Mouse (Mus musculus): Measurements from ENCODE around the gene Mymk.

Gene Mymk

DNA sequence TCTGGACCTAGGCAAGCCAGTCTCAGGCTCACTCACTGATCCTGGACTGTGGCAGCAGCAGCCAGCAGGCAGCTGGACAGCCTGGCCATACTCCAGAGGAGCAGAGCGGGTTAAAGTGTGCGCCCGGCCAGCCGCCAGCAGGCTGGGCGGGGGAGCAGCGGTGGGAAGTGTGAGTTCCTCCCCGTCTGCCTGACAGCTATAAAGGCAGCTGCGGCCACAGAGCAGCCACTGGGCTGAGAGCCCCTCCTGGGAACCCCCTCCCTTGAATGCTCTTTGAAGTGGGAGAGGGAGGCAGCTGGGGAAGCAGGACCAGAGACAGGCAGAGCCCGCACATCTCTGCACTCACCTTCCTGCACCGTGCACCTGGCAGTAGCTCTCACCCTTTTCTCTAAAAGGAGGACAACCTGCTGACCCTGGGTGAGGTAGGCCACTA is 7.2 kb upstream of the Mymk start, which contains the start of gene Adamtsl2:
Gene Adamtsl2 (plus strand): TSS at position 228 of the 433 bp plus-strand sequence.
- DNase-seq (ENCODE audit: low spot score): no peak

- no peak for DNase-seq (ENCODE audit: low spot score)
These were observed 6.3 kb upstream of the Mymk start for GRCm38 (mm10) chr2:27078312-27078711.

GRCm38 (mm10) chr2:27077655-27078244 is 5.8 kb upstream of the Mymk start:
- DNase-seq (ENCODE audit: low spot score): no peak

DNA sequence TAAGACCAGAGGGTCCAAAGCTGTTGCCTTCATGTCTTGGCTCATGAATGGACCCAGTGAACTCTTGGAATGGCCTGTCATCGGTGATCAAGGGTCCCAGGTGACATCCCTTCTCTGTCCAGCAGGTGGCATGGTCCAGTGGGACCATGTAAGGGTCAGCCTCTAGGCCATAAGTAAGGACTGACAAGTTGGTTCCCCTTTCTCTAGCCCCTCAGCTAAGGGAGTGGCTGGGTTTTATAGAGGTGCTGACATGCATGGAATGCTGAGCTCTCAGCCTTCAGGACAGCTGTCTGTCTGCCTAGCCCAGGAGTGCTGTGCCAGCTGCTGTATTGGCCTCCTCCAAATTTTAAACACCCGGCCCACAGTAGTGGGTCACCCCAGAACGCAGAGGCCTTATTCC is 3.5 kb upstream of the Mymk start:
- DNase-seq (ENCODE audit: low spot score): no peak

GRCm38 (mm10) chr2:27074804-27075203 is 2.8 kb upstream of the Mymk start:
- no peak for DNase-seq (ENCODE audit: low spot score)

DNA sequence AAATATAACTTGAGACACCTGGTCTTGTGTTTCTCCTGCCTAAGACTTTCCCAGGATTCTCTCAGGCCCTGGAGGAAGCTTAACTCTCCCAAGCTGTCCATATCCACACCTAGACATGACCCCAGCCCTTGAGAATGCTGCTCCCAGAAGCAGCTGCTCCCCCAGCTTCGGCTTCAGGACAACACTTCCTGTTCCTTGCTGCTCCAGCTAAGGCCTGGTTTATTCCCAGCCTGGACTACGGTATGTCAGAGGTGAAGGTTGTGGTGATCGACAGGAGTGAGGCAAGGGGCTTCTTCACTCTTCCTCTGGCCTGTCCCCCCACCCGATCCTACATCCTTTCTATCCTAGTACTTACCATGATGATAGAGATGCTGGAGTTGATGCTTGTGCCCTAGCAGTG is 1.4 kb upstream of the Mymk start:
- DNase-seq (ENCODE audit: low spot score): no peak

DNA sequence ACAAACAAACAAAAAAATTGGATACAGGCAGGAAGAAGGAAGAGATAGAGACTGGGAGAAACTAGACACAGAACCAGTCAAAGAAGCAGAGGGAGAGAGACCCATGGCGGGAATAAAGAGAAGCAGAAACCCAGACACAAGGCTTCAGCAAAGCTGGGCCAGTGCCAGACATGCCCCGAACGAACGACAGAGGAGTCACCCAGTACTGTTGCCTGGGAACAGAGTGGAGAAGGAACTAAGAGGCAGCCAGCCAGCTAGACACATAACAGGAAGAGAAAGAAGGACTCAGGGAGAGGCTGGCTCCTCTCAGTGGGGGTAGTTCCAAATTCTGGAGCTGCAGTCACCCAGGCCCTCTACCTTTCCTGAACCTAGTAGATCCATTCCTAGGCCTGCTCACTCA is 842 bp downstream of the Mymk start:
- DNase-seq (ENCODE audit: low spot score): peak; percentile 70

- no peak for DNase-seq (ENCODE audit: low spot score)
These were observed 1.6 kb downstream of the Mymk start for GRCm38 (mm10) chr2:27070247-27070813.

DNA sequence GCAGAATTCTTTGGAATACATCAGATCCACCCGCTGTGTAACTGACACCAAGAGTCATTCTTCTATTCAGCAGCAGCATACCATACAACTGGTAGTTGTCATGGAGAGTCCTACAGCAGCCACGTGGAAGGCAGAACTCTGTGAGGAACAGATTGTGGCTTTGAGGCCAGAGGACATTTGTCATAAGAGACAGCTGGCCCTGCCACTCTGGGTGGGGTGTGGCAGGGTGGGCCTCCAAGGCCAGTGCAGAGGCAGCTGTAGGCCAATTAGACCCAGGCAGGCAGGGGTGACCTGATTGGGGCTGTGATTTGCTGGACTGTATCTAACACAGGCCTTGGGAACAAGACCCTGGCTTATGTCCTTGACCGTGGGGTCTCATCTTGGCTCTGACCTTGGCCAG is 2.3 kb downstream of the Mymk start:
- no peak for DNase-seq (ENCODE audit: low spot score)

- DNase-seq (ENCODE audit: low spot score): no peak
These were observed 4.0 kb downstream of the Mymk start for GRCm38 (mm10) chr2:27067996-27068395.

- DNase-seq (ENCODE audit: low spot score): no peak
These were observed 4.9 kb downstream of the Mymk start for GRCm38 (mm10) chr2:27067124-27067523.

- DNase-seq (ENCODE audit: low spot score): no peak
These were observed 12.8 kb downstream of the Mymk start for GRCm38 (mm10) chr2:27059187-27059586.

DNA sequence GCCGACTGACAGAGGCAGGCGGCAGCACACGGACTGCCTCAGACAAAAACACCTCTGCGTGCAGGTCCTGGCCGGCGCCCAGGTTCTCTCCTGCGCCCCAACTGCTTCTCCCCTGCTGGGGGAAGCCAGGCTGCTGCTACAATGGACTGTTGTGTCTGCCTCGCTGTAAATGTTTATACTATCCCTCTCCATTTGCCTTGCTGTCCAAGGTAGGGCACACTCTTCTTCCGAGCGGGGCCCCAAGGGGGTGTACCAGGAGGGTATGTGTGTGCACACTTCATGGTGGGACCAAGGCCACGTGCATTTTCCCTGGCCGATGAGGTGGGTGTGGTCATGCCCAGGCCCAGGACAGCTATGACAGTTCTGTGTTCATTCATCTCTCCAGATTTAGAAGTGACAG is 13.2 kb downstream of the Mymk start:
- no peak for DNase-seq (ENCODE audit: low spot score)

- DNase-seq (ENCODE audit: low spot score): no peak
These were observed 13.7 kb downstream of the Mymk start for GRCm38 (mm10) chr2:27058251-27058650.

GRCm38 (mm10) chr2:27049408-27049807 is 22.6 kb downstream of the Mymk start:
- no peak for DNase-seq (ENCODE audit: low spot score)

DNA sequence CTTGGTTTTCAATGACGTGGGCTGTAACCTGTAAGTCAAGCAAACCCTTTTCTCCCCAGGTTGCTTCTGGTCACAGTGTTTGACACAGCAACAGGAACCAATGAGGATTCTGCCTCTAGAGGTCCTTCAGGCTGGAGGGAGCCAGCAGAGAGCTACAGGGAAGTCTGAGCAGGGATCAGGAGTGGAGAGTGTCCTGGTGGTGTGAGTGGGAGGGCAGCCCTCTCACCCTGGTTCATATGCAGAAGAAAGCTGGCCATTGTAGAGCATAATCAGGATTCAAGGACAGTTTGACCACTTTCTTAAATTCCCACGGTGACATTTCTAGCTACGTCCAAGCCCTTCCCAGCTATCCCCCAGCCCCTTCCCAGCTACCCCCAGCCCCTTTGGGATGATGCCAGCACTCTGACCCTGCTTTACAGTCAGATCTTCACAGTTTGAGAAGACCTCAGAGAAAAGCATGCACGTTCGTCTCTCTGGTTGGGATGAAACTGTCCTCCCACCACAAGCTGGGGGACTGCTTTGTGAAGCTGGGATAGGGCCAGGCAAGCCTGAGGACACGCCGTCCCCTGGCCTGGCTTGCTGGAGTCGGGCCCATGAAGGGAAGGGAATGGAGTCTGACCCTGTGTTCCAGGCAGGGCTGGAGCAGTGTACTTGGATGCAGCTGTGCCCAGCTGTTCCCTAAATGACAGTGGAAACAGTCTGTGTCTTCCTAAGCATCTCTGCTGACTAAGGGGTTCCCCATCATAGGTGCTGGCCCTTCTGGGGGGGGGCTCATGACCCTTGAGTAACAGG is 25.8 kb downstream of the Mymk start:
- no peak for DNase-seq (ENCODE audit: low spot score)

GRCm38 (mm10) chr2:27044641-27045040 is 27.3 kb downstream of the Mymk start:
- DNase-seq (ENCODE audit: low spot score): no peak

DNA sequence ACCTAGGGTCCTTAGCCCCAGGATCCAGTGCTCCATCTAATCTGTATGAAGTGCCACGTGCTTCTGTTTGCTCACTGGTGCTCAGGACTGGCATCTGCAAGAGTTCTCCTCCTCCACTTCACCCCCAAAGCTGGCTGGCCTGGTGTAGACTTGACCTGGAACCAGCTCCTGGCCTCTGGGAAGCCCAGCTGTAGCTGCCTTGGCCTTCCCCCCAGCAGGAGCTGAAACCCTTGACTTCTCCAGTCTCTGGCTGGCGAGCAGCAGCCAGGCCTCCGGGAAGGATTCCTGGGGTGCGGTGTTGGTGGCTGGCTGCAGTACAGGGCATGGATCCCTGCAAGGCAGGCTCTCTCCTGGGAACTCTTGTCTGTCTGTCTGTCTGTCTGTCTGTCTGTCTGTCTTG is 27.8 kb downstream of the Mymk start:
- no peak for DNase-seq (ENCODE audit: low spot score)

DNA sequence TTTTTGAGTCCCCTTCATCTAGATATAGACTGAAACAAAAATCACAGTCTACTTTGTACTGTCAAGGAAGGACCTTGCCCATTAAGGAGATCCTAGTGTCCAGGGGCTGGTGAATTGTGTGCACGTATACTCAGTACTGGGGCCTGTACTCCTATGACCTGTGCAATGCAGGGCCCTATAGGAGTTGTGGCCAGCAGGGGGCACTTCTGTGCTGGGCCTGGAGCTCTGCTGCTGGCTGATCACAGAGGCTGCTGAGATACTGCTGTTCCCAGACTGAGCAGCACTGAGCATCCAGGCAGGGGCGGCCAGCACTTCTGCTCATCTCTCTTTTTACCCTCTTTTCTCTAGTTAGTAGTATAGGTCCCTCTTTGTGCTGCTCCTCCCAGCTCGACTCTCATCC is 28.5 kb downstream of the Mymk start:
- DNase-seq (ENCODE audit: low spot score): peak; percentile 87

DNA sequence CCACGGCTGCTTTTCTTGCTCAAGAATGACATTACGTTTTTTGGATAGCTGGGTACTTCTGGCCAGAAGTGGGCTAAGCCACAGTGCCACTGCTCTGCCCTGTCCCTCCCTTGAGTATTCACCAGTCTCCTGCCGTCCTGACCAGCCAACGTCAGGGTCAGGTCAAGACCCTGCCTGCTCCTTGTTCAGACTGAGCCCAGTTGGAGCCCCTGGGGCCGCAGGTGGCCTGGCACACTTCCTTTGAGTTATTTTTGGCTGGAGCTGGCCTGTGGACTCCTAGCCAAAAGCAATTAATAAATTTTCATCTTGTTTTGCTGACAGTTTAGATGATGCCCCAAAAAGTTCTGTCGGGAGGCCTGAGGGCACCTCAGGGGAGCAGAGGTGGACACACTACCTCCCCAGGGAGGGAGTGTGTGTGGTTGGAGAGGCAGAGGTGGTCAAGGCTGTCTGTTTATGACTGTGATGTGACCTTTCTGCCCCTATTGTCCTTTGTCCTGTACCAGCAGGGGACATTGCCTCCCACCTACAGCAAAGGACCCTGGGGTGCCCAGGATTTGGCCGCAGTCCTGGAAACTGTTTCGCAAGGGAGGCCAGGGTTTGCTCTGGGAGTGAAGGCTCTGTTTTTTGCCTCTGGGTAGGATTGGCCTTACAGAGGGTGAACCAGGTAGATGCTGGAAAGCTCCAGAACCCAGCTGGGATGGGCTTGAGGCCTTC is 29.7 kb downstream of the Mymk start:
- no peak for DNase-seq (ENCODE audit: low spot score)

DNA sequence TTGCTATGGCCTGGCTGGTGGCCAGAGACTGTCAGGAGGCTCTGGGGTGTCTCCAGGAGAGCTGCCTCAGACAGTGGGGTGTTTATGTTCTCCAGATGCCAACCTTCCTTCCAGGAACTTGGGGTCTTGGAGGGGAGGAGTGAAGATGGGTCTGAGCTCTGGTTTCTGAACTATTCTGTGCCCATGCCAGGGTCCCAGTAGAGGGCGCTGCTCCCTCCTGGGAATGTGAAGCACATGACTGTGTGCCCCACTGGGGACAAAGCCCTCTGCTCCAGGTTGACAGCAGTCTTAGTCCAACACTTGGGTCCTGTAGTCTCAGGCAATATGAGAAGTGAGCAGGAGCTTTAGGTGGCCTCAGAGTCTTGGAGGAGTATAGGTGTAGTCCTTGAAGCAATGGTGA is 32.7 kb downstream of the Mymk start:
- DNase-seq (ENCODE audit: low spot score): no peak

DNA sequence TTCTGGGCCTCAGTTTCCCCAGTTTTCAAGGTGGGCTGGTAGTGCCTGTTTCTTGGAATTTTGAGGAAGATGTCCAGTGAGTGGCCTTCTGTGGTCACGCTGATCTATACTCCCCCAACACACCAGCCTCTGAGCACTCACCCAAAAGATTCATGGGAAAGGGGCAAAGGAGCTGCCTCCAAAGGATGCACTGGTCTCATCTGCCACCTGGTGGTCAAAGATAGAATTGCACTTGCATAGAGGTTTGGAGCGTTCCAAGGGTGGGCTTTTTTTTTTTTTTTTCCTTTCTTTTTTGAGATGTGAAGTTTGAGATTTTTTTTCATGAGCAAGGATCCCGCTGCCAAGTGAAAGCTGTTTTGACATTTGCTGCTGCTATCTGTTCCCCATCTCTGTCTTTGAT is 33.4 kb downstream of the Mymk start:
- DNase-seq (ENCODE audit: low spot score): no peak

DNA sequence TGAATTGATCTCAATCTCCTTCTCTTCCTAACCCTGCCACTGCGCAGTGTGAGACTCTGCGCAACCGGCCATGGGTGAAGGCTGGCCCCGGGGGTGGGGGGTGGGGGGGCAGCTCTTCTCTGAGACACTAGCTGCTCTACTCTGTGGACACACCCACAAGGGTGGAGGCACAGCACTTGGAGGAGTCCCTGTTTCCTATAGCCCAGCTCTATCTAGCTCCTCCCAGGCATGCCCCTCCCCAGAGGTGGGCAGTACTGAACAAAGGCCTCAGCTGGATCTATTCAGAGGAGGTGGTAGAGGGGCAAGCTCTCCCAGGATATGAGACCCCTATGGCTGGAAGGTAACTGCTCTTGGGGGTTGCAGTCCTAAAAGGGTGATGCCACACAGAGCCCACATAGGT is 35.0 kb downstream of the Mymk start:
- no peak for DNase-seq (ENCODE audit: low spot score)

Data from left cerebral cortex, adult 11 months (tissue).